Mouse (Mus musculus) thymus, adult 2 months (tissue): Measurements from ENCODE around the gene Ptpn12. TPM values are rescaled to one million over a fixed set of nuclear protein-coding genes. Genes with fewer than 3 reads are reported as not detected.

ENCODE experiments used
- DNase-seq: peaks from one replicate; pipeline ENCODE4 v3.0.0; 2021
- H3K27ac ChIP-seq: fragments of 200-500 bp; 2 replicates; pipeline ENCODE4 v1.5.1; 2012; ENCODE audit warnings: low read length, control low read depth; ENCODE audit not compliant: control insufficient read depth, insufficient read depth
- H3K27me3 ChIP-seq: fragments of 200-500 bp; 2 replicates; pipeline ENCODE4 v1.6.1; 2012; ENCODE audit warnings: mild to moderate bottlenecking, low read length, moderate library complexity, mixed read lengths; ENCODE audit not compliant: control insufficient read depth, insufficient read depth
- H3K36me3 ChIP-seq: fragments of 200-500 bp; 2 replicates; pipeline ENCODE4 v1.6.1; 2012; ENCODE audit warnings: mild to moderate bottlenecking, low read length, moderate library complexity; ENCODE audit not compliant: control insufficient read depth, insufficient read depth
- H3K4me1 ChIP-seq: fragments of 200-500 bp; replicated peaks from 2 replicates; pipeline ENCODE4 v1.6.1; 2012; ENCODE audit warnings: low read length; ENCODE audit not compliant: control insufficient read depth, insufficient read depth
- H3K4me3 ChIP-seq: fragments of 200-500 bp; 2 replicates; pipeline ENCODE4 v1.5.1; 2012; ENCODE audit warnings: mild to moderate bottlenecking, low read length, control low read depth, moderate library complexity; ENCODE audit not compliant: control insufficient read depth, insufficient read depth
- CTCF ChIP-seq: fragments of 200-500 bp; IDR thresholded peaks from 2 replicates; pipeline ENCODE4 v1.5.1; 2012; ENCODE audit warnings: mild to moderate bottlenecking, control low read depth, low read length, moderate library complexity, borderline replicate concordance; ENCODE audit not compliant: control insufficient read depth, poor library complexity, insufficient read depth; ENCODE audit errors: extremely low read depth
- POLR2A ChIP-seq: fragments of 200-500 bp; IDR thresholded peaks from 2 replicates; pipeline ENCODE4 v1.6.1; 2012; ENCODE audit warnings: mild to moderate bottlenecking, low read length, control low read depth, moderate library complexity; ENCODE audit not compliant: control insufficient read depth, poor library complexity, insufficient read depth; ENCODE audit errors: extremely low read depth
- WGBS: fragments of 180-500 bp; shearing (Covaris S2); methylation state at CpG from one replicate; pipeline ENCODE4 v1.1.7; 2018; 5-methylcytosine and 5-hydroxymethylcytosine counted together
- polyA plus RNA-seq: library from polyadenylated mRNA; depleted of rRNA; stranded (reverse); fragments of >200 nt; gene quantifications from 2 replicates; pipeline ENCODE4 v1.2.3, GENCODE M21; 2012

Gene Ptpn12
- polyA plus RNA-seq, 1 experiment = 26.9 TPM

- Histone ChIP-seq H3K4me3 (no peak overlapping the region), H3K36me3 (no peaks in the 10 kb centered on the region), H3K27ac (no peak overlapping the region), H3K4me1 (no peaks in the 10 kb centered on the region), H3K27me3 (no peaks in the 10 kb centered on the region)
- TF ChIP-seq POLR2A (no peak), CTCF (no peak)
- no peak for DNase-seq
- 40% methylated on average over 7 of the region's 7 CpGs for WGBS
These were observed 9.3 kb downstream of the Ptpn12 start for GRCm38 (mm10) chr5:21046150-21047048.

- H3K4me1 ChIP-seq = no peaks in the 10 kb centered on the region
- H3K27me3 ChIP-seq = no peaks in the 10 kb centered on the region
- no peak overlapping the region for H3K4me3 ChIP-seq
- DNase-seq = no peak
- H3K36me3 ChIP-seq = no peaks in the 10 kb centered on the region
- H3K27ac ChIP-seq = no peak overlapping the region
- TF ChIP-seq POLR2A = no peak
- TF ChIP-seq CTCF = no peak
- WGBS = 73% methylated on average over 2 of the region's 2 CpGs
These were observed 10.2 kb downstream of the Ptpn12 start for GRCm38 (mm10) chr5:21045462-21045861.

GRCm38 (mm10) chr5:21038100-21038499, 17.6 kb downstream of the Ptpn12 start:
- Histone ChIP-seq H3K27me3 (no peaks in the 10 kb centered on the region), H3K4me3 (no peak overlapping the region), H3K36me3 (no peaks in the 10 kb centered on the region), H3K4me1 (0 out of 2 replicates have a peak, but pooled peaks cover 2% of the 10 kb centered on the region), H3K27ac (no peak overlapping the region)
- no peak for TF ChIP-seq CTCF
- DNase-seq = no peak
- 85% methylated on average over 5 of the region's 5 CpGs for WGBS

GRCm38 (mm10) chr5:21035689-21036480, 19.8 kb downstream of the Ptpn12 start:
- H3K36me3 ChIP-seq = no peaks in the 10 kb centered on the region
- H3K4me1 ChIP-seq = 0 out of 2 replicates have a peak, but pooled peaks cover 2% of the 10 kb centered on the region
- TF ChIP-seq CTCF (no peak), POLR2A (no peak)
- H3K27ac ChIP-seq = no peak overlapping the region
- 70% methylated on average over 7 of the region's 7 CpGs for WGBS
- H3K27me3 ChIP-seq = no peaks in the 10 kb centered on the region
- DNase-seq = no peak
- H3K4me3 ChIP-seq = no peak overlapping the region

GRCm38 (mm10) chr5:21034388-21034966, 21.2 kb downstream of the Ptpn12 start:
- no peaks in the 10 kb centered on the region for H3K27me3 ChIP-seq
- H3K36me3 ChIP-seq = no peaks in the 10 kb centered on the region
- H3K4me1 ChIP-seq = 0 out of 2 replicates have a peak, but pooled peaks cover 2% of the 10 kb centered on the region
- TF ChIP-seq POLR2A (no peak), CTCF (no peak)
- H3K27ac ChIP-seq = no peak overlapping the region
- 91% methylated on average over 6 of the region's 6 CpGs for WGBS
- no peak for DNase-seq
- no peak overlapping the region for H3K4me3 ChIP-seq

GRCm38 (mm10) chr5:21033382-21034056, 22.2 kb downstream of the Ptpn12 start:
- Histone ChIP-seq H3K27ac (no peak overlapping the region), H3K36me3 (no peaks in the 10 kb centered on the region), H3K4me1 (no peaks in the 10 kb centered on the region), H3K4me3 (no peak overlapping the region), H3K27me3 (no peaks in the 10 kb centered on the region)
- TF ChIP-seq CTCF (no peak), POLR2A (no peak)
- DNase-seq = no peak
- WGBS = 86% methylated on average over 11 of the region's 11 CpGs
